Mouse (Mus musculus): ENCODE measurements around the gene Acot8. TPM values are rescaled to one million over a fixed set of nuclear protein-coding genes. Genes with fewer than 3 reads are reported as not detected.

The Acot8 gene
- polyA plus RNA-seq, 1 experiment from 2014 or later, result 9.7 TPM

DNA sequence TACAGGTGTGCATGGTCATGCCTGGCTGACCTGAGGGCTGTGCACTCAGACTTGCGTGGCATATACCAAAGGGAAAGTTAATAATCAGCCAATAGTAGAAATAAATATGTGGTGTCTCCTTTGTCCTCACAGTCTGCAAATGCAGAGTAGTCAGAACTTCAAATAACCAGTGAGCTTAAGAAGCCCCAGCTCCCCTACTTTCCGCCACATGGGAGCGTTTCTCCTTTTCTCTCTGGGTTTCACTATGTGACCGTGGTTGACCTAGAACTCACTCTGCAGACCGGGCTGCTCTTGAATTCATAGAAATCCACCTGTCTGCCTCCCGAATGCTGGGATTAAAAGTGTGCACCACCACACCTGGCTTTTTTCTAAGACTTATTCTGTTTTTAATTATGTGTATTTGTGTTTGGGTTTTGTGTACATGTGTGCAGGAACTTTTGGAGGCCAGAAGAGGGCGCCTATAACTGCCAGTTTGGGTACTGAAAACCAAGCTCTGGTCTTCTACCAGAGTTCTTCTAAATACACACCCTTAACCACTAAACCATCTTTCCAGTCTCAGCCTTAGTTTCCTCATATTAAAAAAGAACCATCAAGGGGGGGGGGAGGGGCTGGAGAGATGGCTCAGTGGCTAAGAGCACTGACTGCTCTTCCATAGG, 20.6 kb downstream of the Acot8 start:
- 75% methylated on average over 7 of the region's 7 CpGs for WGBS (ENCODE audit: missing documents)
- Histone ChIP-seq H3K27ac (no peak overlapping the region), H3K79me2 (ENCODE audit: inconsistent target) (no peaks in the 10 kb centered on the region), H3K4me3 (ENCODE audit: inconsistent target) (no peak overlapping the region), H3K36me3 (ENCODE audit: inconsistent target) (peaks cover 5% of the 10 kb centered on the region; the same call in 1 of the 2 replicates)

DNA sequence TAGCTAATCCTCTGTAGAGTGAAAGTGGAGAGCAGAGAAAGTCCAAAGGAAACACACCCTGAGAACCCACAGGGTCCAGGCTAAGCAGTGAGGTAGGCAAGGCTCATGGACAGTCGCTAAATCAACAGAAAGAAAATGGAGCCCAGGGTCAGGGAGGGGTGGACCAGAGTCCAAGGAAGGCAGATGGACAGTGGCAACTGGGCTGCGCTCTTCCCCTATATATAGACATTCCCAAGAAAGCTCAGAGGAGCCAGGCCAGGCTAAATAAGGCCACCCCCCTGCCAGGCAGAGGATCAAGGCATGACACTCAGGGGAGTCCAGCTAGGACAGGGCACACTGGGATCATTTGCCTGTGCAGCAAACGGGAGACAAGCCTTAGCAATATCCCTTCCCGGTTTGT, 22.8 kb downstream of the Acot8 start:
- no peak overlapping the region for H3K4me3 ChIP-seq (ENCODE audit: inconsistent target)

DNA sequence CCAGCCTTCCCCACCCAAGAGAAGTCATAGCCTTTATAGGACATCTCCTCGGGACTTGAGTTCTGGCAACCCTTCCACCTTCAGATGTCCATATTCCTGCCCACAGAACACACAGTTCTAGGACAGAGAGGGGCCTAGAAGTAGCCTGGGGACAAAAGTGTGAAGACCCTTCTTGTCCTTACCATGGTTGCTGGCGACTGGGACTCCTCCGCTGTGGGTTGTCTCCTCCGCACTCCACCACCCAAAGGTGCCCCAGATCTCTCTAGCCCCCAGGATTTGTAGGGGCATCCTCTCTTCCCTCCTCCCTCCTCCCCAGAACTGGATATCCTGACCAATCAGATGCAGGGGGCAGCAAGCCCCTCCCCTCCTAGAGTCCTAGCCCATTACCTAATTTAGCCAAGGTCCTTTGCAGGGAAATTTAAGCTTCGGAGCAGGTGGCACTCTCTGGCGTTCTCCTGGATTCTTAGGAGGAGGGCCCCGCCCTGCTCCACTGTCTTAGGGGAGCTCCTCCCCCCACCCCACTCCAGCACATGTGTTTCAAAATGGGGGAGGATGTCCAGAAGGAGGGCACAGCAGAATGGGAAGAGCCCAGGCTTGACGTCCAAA, 25.1 kb downstream of the Acot8 start, which contains the start of gene Tnnc2:
Gene Tnnc2 (minus strand): TSS at position 487 of the 606 bp plus-strand sequence.
- no peak within 1 kb of the TSS for H3K27ac ChIP-seq
- H3K4me3 ChIP-seq (ENCODE audit: inconsistent target), result no peak within 1 kb of the TSS
- WGBS (ENCODE audit: missing documents), result 78% methylated on average over 8 of the region's 8 CpGs
- H3K36me3 ChIP-seq (ENCODE audit: inconsistent target), result no peaks in the 10 kb centered on the region
- no peaks in the 10 kb centered on the region for H3K79me2 ChIP-seq (ENCODE audit: inconsistent target)

More for the DNA sequence above, 22.8 kb downstream of the Acot8 start:
- no peaks in the 10 kb centered on the region for H3K36me3 ChIP-seq (ENCODE audit: inconsistent target)
- no peaks in the 10 kb centered on the region for H3K79me2 ChIP-seq (ENCODE audit: inconsistent target)
- WGBS (ENCODE audit: missing documents), result 78% methylated on average over 4 of the region's 4 CpGs
- no peak overlapping the region for H3K27ac ChIP-seq

DNA sequence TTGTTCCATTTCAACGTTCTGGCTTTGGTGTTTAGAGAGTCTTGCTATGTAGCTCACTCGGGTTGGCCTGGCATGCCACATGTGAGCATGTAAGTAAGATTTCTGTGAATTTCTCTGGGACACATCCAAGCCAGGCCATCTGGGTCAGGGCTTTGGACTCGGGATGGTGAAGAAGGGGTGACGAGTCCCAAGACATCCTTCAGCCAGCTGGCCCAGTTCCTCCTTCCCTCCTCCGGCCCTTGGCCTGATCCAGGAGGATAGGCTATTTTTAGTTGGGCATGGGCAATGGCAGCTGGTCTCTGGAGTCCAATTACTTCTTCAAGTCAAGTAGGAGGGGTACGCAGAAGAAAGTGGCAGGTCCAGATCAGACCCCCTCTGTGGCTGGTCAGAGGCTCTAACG, 25.9 kb downstream of the Acot8 start:
- H3K79me2 ChIP-seq (ENCODE audit: inconsistent target), result no peaks in the 10 kb centered on the region
- no peak overlapping the region for H3K4me3 ChIP-seq (ENCODE audit: inconsistent target)
- H3K36me3 ChIP-seq (ENCODE audit: inconsistent target), result no peaks in the 10 kb centered on the region
- H3K27ac ChIP-seq, result no peak overlapping the region
- 88% methylated on average over 7 of the region's 7 CpGs for WGBS (ENCODE audit: missing documents)

DNA sequence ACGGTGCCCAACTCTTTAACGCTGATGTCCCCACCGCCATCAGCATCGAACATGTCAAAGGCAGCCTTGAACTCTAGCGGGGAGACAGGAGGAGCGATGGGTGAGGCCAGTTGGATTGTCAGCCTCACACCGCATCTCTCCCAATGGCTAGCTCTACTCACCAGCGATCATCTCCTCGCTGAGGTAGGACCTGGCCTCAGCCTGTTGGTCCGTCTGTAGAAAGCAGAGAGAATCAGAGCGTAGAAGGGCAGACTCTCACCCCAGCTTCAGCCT, 26.7 kb downstream of the Acot8 start:
- H3K4me3 ChIP-seq (ENCODE audit: inconsistent target), result no peak overlapping the region
- no peaks in the 10 kb centered on the region for H3K36me3 ChIP-seq (ENCODE audit: inconsistent target)
- no peak overlapping the region for H3K27ac ChIP-seq
- WGBS (ENCODE audit: missing documents), result 93% methylated on average over 11 of the region's 11 CpGs
- no peaks in the 10 kb centered on the region for H3K79me2 ChIP-seq (ENCODE audit: inconsistent target)

DNA sequence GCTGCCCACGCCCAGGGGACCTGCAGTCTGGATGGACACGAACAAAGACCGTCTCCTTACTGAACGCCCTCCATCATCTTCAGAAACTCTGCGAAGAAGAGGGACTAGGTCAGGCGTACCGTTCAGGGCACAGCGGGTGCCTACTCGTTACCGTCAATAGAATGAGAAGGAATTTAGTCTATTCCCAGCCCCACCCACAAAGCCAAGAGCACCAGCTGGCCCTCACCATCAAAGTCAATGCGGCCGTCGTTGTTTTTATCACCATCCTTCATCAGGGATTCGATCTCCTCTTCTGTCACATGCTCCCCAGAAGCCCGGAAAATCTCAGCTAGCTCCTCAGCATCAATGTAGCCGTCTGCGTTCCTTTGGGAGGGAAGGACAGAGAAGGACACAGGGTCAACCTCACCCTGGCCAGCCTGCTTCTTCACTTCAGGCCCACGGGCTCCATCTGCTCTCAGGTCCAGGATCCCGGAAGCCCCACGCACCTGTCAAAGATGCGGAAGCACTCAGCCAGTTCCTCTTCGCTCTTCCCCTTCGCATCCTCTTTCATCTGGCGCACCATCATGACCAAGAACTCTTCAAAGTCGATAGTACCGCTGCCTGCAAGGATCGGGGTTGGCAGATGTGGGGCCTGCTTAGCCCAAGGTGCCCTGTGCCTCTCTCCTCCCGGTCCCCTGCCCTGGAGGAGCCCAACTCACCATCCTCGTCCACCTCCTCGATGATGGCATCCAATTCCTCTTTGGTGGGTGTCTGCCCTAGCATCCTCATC, 27.3 kb downstream of the Acot8 start:
- WGBS (ENCODE audit: missing documents), result 87% methylated on average over 30 of the region's 30 CpGs
- Histone ChIP-seq H3K36me3 (ENCODE audit: inconsistent target) (no peaks in the 10 kb centered on the region), H3K27ac (no peak overlapping the region), H3K4me3 (ENCODE audit: inconsistent target) (no peak overlapping the region), H3K79me2 (ENCODE audit: inconsistent target) (no peaks in the 10 kb centered on the region)

DNA sequence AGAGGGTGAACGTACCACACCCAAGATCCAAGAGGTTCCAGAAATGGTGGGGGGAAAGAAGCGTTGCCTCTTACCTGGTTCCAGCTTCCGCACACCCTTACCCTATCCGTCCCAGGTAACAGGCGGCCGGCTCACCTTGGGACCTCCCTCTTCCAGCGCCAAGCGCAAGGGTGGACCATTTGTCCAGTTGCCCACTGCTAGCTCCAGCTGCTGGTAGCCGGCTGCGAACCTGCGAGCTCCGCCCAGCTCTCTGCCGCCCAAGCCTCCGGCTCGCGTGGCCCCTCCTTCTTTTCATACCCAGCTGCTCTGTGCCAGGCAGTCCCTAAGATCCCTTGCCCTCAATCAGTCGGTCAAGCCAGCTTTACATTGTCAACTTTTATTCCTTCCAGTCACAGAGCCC, 27.9 kb downstream of the Acot8 start:
- 76% methylated on average over 17 of the region's 17 CpGs for WGBS (ENCODE audit: missing documents)
- no peak overlapping the region for H3K27ac ChIP-seq

DNA sequence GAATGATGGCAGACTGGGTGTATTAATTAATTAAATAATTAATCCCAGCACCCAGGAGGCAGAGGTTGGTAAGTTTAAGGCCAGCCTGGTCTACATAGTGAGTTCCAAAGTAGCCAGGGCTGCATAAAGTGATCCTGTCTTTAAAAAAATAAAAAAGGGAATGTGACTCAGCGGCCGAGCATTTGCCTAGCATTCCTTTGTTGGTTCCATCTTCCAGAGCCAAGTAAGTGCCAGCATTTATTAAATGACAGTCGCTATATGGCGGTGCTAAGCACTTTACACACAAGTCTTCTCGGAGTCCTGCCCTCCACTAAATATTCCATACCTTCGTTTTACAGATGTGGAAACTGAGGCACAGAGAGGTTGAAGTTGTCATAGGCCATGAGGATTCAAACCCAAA, 28.6 kb downstream of the Acot8 start:
- H3K4me3 ChIP-seq (ENCODE audit: inconsistent target), result no peak overlapping the region
- 91% methylated on average over 6 of the region's 6 CpGs for WGBS (ENCODE audit: missing documents)
- H3K27ac ChIP-seq, result no peak overlapping the region
- no peaks in the 10 kb centered on the region for H3K36me3 ChIP-seq (ENCODE audit: inconsistent target)
- peaks cover 3% of the 10 kb centered on the region for H3K79me2 ChIP-seq (ENCODE audit: inconsistent target)

More for the DNA sequence above, 27.9 kb downstream of the Acot8 start:
- Histone ChIP-seq H3K79me2 (ENCODE audit: inconsistent target) (no peaks in the 10 kb centered on the region), H3K36me3 (ENCODE audit: inconsistent target) (no peaks in the 10 kb centered on the region), H3K4me3 (ENCODE audit: inconsistent target) (no peak overlapping the region)

DNA sequence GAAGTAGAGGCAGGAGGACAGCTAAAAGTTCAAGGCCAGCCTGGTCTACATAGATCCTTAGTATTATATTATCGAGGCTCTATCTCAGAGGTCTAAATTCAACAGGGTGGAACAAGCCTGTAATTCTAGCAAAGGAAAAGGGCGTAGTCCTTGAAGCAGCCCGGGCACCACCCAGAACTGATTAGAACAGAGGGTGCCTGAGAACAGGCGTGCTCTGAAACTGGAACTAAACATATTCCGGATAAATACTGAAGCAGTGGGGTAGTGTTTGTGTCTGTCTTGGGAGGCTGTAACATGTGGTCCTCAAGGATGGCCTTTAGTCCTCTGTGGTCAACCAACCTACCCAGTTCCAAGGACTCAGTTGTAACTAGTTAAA, 30.7 kb downstream of the Acot8 start:
- peaks cover 17% of the 10 kb centered on the region for H3K79me2 ChIP-seq (ENCODE audit: inconsistent target)
- 82% methylated on average over 5 of the region's 5 CpGs for WGBS (ENCODE audit: missing documents)
- no peak overlapping the region for H3K27ac ChIP-seq
- no peaks in the 10 kb centered on the region for H3K36me3 ChIP-seq (ENCODE audit: inconsistent target)
- H3K4me3 ChIP-seq (ENCODE audit: inconsistent target), result no peak overlapping the region

DNA sequence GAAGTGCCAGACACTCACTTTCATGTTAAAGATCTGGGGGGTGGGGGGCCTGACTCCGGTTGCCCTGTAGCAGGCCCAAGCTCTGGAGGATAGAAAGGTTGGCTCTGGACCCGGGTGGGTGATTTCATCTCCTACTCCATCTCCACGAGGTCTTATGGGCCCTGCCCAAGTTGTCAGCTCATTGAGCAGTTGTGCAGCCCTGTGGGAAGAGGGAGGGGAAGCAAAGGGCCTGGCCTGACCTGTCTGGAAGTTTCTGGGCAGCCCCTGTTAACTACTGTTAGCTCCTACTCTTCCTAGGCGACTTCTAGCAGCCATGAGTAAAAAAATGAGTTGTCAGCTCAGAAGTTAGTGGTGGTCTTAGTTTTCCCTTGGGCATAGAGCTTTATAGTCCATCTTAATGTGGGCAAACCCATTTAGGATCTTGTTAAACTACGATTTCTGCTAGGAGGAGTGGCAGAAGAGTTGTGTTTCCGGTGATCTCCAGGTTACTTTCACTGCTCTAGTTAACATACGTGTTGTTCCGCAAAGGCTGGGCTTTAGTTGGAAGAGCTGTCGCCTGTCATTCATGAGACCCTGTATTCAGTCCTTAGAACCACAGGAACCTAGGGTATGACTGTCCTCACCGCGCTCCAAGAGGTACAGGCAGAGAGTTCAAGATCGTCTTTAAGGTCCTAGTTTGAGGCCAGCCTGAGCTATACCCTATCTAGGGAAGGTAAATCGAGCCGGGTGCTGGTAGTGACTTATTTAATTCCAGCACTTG, 31.3 kb downstream of the Acot8 start:
- no peak overlapping the region for H3K27ac ChIP-seq
- no peak overlapping the region for H3K4me3 ChIP-seq (ENCODE audit: inconsistent target)
- peaks cover 17% of the 10 kb centered on the region for H3K79me2 ChIP-seq (ENCODE audit: inconsistent target)
- WGBS (ENCODE audit: missing documents), result 91% methylated on average over 14 of the region's 14 CpGs
- no peaks in the 10 kb centered on the region for H3K36me3 ChIP-seq (ENCODE audit: inconsistent target)

DNA sequence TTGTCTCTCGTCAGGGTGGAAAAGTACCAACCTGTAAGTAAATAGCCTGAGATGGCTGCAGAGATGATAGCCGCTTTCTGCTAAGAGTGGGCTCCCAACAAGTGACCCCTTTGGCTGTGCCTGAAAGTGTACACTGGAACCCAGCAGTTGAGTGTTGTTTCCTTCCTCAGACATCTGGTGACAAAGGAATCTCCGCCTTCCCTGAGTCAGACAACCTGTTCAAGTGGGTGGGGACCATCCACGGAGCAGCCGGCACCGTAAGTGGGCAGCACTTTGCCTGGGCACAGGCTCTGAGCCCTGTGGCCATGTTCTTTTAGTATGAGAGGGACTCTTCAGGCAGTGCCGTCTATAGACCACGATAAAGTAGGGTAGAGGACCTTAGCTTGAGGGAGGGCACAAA, 33.6 kb downstream of the Acot8 start:
- Histone ChIP-seq H3K27ac (peak overlapping the region; percentile 72; the same call in 1 of the 2 replicates), H3K4me3 (ENCODE audit: inconsistent target) (peak overlapping the region; percentile 87), H3K36me3 (ENCODE audit: inconsistent target) (peaks cover 19% of the 10 kb centered on the region), H3K79me2 (ENCODE audit: inconsistent target) (peaks cover 17% of the 10 kb centered on the region)
- WGBS (ENCODE audit: missing documents), result 81% methylated on average over 8 of the region's 8 CpGs

DNA sequence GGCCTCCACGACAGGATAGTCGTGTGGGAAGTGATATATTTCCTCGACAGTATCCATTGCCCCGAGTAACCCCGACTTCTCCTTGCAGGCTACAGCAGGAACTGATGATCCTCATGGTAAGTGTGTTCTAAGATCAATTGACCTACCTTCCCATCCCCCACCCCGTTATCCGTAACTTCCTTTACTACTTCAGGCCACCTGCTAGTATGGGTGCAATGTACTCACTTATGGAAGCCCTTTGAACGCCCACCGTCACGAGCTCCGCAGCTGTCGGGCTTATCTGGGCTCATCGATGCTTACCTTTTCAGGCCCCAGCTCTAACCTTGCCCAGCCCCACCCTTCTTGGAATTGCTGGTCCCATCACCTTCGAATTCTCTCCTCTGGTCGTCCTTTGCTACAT, 34.4 kb downstream of the Acot8 start:
- H3K4me3 ChIP-seq (ENCODE audit: inconsistent target), result peak overlapping the region; percentile 87
- H3K27ac ChIP-seq, result peak overlapping the region; percentile 72
- H3K36me3 ChIP-seq (ENCODE audit: inconsistent target), result peaks cover 27% of the 10 kb centered on the region
- 8% methylated on average over 15 of the region's 15 CpGs for WGBS (ENCODE audit: missing documents)
- peaks cover 17% of the 10 kb centered on the region for H3K79me2 ChIP-seq (ENCODE audit: inconsistent target)

DNA sequence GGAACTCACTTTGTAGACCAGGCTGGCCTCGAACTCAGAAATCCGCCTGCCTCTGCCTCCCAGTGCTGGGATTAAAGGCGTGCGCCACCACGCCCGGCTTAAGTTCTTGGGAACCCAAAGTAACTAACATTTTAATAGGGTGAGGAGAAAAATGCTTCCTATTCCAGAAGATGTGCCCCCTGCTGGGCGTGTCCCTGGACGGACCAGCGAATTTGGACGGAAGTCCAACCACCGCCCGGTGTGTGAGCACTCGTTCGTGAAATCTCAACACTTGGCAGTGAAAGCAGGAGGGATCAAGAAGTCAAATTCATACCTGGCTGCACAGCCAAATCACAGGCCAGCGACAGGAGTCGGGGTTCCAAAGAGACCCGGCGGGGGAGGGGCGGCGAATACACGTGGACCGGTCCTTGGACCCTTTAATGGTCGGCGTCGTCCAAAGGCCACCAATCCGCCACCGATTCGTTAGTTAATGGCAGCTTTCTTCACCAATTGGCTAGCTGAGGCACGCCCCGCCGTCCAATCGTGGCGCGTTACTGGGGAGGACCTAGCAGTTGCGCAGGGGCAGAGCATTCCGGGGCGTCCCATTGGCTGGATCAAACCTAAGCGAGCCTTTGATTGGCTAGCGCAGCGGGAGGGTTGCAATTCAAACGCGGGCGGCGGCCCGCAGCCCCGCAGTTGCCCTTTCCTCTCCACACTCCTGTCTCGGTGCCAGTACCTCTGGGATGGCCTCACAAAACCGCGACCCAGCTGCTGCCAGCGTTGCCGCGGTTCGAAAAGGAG, 35.2 kb downstream of the Acot8 start, which contains the start of gene Ube2c:
Gene Ube2c (plus strand): TSS at position 641 of the 780 bp plus-strand sequence.
- Histone ChIP-seq H3K36me3 (ENCODE audit: inconsistent target) (peaks cover 32% of the 10 kb centered on the region), H3K4me3 (ENCODE audit: inconsistent target) (peak within 1 kb of the TSS; percentile 87), H3K79me2 (ENCODE audit: inconsistent target) (peaks cover 17% of the 10 kb centered on the region), H3K27ac (peak within 1 kb of the TSS; percentile 72)
- WGBS (ENCODE audit: missing documents), result under 1% methylated on average over 52 of the region's 53 CpGs
